Mouse (Mus musculus): ENCODE results near the gene Syngr2. TPM values are rescaled to one million over a fixed set of nuclear protein-coding genes. Genes with fewer than 3 reads are reported as not detected.

The Syngr2 gene
- polyA plus RNA-seq, 1 experiment: 120 TPM

DNA sequence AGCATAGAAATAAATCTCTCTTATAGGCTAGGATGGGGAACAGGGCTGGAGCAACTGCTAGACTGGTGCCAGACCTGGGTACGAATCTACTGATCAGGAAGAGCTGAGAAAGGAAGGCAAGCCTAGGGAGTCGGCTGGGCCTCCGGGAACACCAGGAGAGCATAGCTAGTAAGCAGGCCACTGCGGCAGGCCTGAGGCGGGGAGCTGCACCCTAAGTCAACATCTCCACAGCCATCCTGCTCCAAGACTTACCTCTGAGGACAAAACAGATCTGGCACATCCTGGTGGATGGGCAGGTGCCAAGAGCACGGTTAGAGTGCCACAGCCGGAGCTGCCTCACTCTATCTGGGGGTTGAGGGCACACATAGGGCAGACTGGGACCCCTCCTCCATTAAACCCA lies 10.7 kb downstream of the Syngr2 start:
- Histone ChIP-seq H3K4me3 (replicated peaks; ENCODE audit: control insufficient read depth, low read depth, low read length) (no peak overlapping the region), H3K27ac (ENCODE audit: control insufficient read depth, insufficient read depth, low read depth, low read length, poor library complexity) (no peak overlapping the region), H3K4me1 (ENCODE audit: control insufficient read depth, insufficient read depth, low read length) (peaks cover 2% of the 10 kb centered on the region)
- WGBS: 95% methylated on average over 7 of the region's 7 CpGs
- no peak for TF ChIP-seq CTCF (IDR thresholded peaks at IDR 0.05; ENCODE audit: control insufficient read depth, insufficient read depth, low read length)
- no peak for TF ChIP-seq POLR2A (IDR thresholded peaks at IDR 0.05; ENCODE audit: borderline replicate concordance, control insufficient read depth, low read depth, low read length)

- Histone ChIP-seq H3K4me1 (ENCODE audit: control insufficient read depth, insufficient read depth, low read length) (peaks cover 2% of the 10 kb centered on the region), H3K27ac (ENCODE audit: control insufficient read depth, insufficient read depth, low read depth, low read length, poor library complexity) (no peak overlapping the region), H3K4me3 (replicated peaks; ENCODE audit: control insufficient read depth, low read depth, low read length) (no peak overlapping the region)
- 95% methylated on average over 9 of the region's 9 CpGs for WGBS
- TF ChIP-seq POLR2A (IDR thresholded peaks at IDR 0.05; ENCODE audit: borderline replicate concordance, control insufficient read depth, low read depth, low read length) (no peak), CTCF (IDR thresholded peaks at IDR 0.05; ENCODE audit: control insufficient read depth, insufficient read depth, low read length) (no peak)
Observed at GRCm38 (mm10) chr11:117821868-117822267, 12.4 kb downstream of the Syngr2 start.

GRCm38 (mm10) chr11:117822728-117823241 lies 13.3 kb downstream of the Syngr2 start:
- Histone ChIP-seq H3K27ac (ENCODE audit: control insufficient read depth, insufficient read depth, low read depth, low read length, poor library complexity) (no peak overlapping the region), H3K4me1 (ENCODE audit: control insufficient read depth, insufficient read depth, low read length) (peaks cover 5% of the 10 kb centered on the region), H3K4me3 (replicated peaks; ENCODE audit: control insufficient read depth, low read depth, low read length) (no peak overlapping the region)
- 95% methylated on average over 7 of the region's 7 CpGs for WGBS
- TF ChIP-seq POLR2A (IDR thresholded peaks at IDR 0.05; ENCODE audit: borderline replicate concordance, control insufficient read depth, low read depth, low read length) (0 out of 2 replicates have a peak, but pooled peaks have one; percentile 14), CTCF (IDR thresholded peaks at IDR 0.05; ENCODE audit: control insufficient read depth, insufficient read depth, low read length) (no peak)

DNA sequence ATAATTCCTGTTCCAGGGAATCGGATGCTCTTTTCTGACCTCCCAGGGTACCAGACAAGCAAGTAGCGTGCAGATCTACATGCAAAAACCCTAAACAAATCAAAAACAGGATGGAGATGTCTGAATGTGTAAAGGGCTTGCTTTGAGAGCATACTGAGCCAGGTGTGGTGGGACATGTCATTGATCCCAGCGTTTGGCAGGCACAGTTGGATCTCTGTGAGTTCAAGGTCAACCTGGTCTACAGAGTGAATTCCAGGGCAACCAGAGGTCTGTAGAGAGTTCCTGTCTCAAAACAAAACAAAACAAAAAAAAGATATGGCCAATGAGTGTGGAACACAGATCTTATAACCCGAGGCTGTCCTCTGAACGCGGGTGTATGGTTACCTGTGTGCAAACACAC lies 13.9 kb downstream of the Syngr2 start:
- H3K4me3 ChIP-seq (replicated peaks; ENCODE audit: control insufficient read depth, low read depth, low read length): no peak overlapping the region
- peaks cover 6% of the 10 kb centered on the region for H3K4me1 ChIP-seq (ENCODE audit: control insufficient read depth, insufficient read depth, low read length)
- H3K27ac ChIP-seq (ENCODE audit: control insufficient read depth, insufficient read depth, low read depth, low read length, poor library complexity): no peak overlapping the region
- TF ChIP-seq POLR2A (IDR thresholded peaks at IDR 0.05; ENCODE audit: borderline replicate concordance, control insufficient read depth, low read depth, low read length) (no peak), CTCF (IDR thresholded peaks at IDR 0.05; ENCODE audit: control insufficient read depth, insufficient read depth, low read length) (no peak)
- WGBS: 89% methylated on average over 6 of the region's 6 CpGs

- Histone ChIP-seq H3K4me1 (ENCODE audit: control insufficient read depth, insufficient read depth, low read length) (peaks cover 8% of the 10 kb centered on the region), H3K4me3 (replicated peaks; ENCODE audit: control insufficient read depth, low read depth, low read length) (peak overlapping the region; percentile 67), H3K27ac (ENCODE audit: control insufficient read depth, insufficient read depth, low read depth, low read length, poor library complexity) (peak overlapping the region; percentile 28)
- TF ChIP-seq POLR2A (IDR thresholded peaks at IDR 0.05; ENCODE audit: borderline replicate concordance, control insufficient read depth, low read depth, low read length): no peak
- peak; percentile 95 for TF ChIP-seq CTCF (IDR thresholded peaks at IDR 0.05; ENCODE audit: control insufficient read depth, insufficient read depth, low read length)
- WGBS: 14% methylated on average over 23 of the region's 23 CpGs
Observed at GRCm38 (mm10) chr11:117824060-117824969, 14.8 kb downstream of the Syngr2 start.

DNA sequence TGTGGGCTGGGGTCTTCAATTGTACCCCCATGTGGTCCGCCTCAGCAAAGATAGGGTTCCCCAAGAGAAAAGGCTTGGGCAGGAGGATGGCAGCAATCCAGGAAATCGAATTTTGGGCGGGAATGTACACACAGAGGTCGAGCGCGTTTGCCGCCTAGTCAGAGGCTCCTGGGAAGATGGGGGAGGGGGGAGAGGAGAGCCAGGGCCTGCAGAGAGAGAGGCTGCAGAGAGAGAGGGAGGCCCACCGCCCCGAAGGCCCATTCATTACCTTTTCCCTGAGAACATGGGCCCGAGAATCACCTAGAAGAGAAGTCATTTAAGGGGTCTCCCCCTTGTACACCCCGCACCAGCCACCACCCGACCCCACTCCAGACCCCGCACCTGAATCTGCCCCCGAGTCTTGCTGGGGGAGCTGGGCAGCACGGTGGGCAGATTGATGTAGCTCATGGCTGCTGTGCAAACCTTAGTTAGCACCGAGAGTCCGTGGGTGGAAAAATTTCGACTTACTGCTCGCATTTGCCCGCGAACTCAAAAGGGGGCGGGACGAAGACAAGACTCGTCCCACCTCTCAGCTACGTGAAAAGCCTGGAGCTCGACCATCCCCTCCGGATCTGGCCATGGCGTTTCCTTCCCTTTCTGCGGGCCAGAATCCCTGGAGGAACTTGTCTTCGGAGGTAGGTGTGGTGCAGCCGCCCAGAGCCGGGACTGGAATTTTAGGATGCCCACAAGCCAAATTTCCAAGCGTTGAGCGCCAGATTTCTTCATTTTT lies 16.0 kb downstream of the Syngr2 start, which contains the start of the genes Afmid and Tk1:
Gene Afmid (plus strand): TSS at position 592 of the 769 bp plus-strand sequence.
Gene Tk1 (minus strand): TSS at position 760 of the 769 bp plus-strand sequence.
- peaks cover 8% of the 10 kb centered on the region for H3K4me1 ChIP-seq (ENCODE audit: control insufficient read depth, insufficient read depth, low read length)
- TF ChIP-seq POLR2A (IDR thresholded peaks at IDR 0.05; ENCODE audit: borderline replicate concordance, control insufficient read depth, low read depth, low read length) (peak; percentile 37; the same call in 1 of the 2 replicates), CTCF (IDR thresholded peaks at IDR 0.05; ENCODE audit: control insufficient read depth, insufficient read depth, low read length) (no peak)
- H3K27ac ChIP-seq (ENCODE audit: control insufficient read depth, insufficient read depth, low read depth, low read length, poor library complexity): peak within 1 kb of the TSS; percentile 69
- H3K4me3 ChIP-seq (replicated peaks; ENCODE audit: control insufficient read depth, low read depth, low read length): peak within 1 kb of the TSS; percentile 67
- under 1% methylated on average over 34 of the region's 34 CpGs for WGBS

- Histone ChIP-seq H3K27ac (ENCODE audit: control insufficient read depth, insufficient read depth, low read depth, low read length, poor library complexity) (peak overlapping the region; percentile 37; the same call in 1 of the 2 replicates), H3K4me3 (replicated peaks; ENCODE audit: control insufficient read depth, low read depth, low read length) (peak overlapping the region; percentile 67), H3K4me1 (ENCODE audit: control insufficient read depth, insufficient read depth, low read length) (peaks cover 11% of the 10 kb centered on the region)
- 57% methylated on average over 5 of the region's 5 CpGs for WGBS
- TF ChIP-seq CTCF (IDR thresholded peaks at IDR 0.05; ENCODE audit: control insufficient read depth, insufficient read depth, low read length) (no peak), POLR2A (IDR thresholded peaks at IDR 0.05; ENCODE audit: borderline replicate concordance, control insufficient read depth, low read depth, low read length) (no peak)
Observed at GRCm38 (mm10) chr11:117826164-117826563, 16.7 kb downstream of the Syngr2 start.
